Mouse (Mus musculus) intestine, embryonic 15.5 days (tissue): ENCODE data around the gene Antxr1. TPM values are rescaled to one million over a fixed set of nuclear protein-coding genes. Genes with fewer than 3 reads are reported as not detected.

Source experiments
- ATAC-seq: fragments of 200-750 bp; cut with Nextera tagmentation; 2 replicates; pipeline ENCODE4 v1.8.0; 2017; ENCODE audit warnings: moderate TSS enrichment, moderate library complexity
- H3K27ac ChIP-seq: fragments of 300-500 bp; sonication (generic); 2 replicates; pipeline ENCODE4 v1.5.1; 2015; ENCODE audit warnings: mild to moderate bottlenecking, inconsistent platforms
- H3K27me3 ChIP-seq: fragments of 300-500 bp; sonication (generic); replicated peaks from 2 replicates; pipeline ENCODE4 v1.6.1; 2015; ENCODE audit warnings: inconsistent platforms
- H3K36me3 ChIP-seq: fragments of 300-500 bp; sonication (generic); 2 replicates; pipeline ENCODE4 v1.6.1; 2015; ENCODE audit warnings: inconsistent platforms
- H3K4me1 ChIP-seq: fragments of 300-500 bp; sonication (generic); replicated peaks from 2 replicates; pipeline ENCODE4 v1.6.1; 2015; ENCODE audit warnings: inconsistent platforms
- H3K4me2 ChIP-seq: fragments of 300-500 bp; sonication (generic); replicated peaks from 2 replicates; pipeline ENCODE4 v1.6.1; 2015; ENCODE audit warnings: mild to moderate bottlenecking, inconsistent platforms
- H3K4me3 ChIP-seq: fragments of 300-500 bp; sonication (generic); replicated peaks from 2 replicates; pipeline ENCODE4 v1.5.1; 2015; ENCODE audit warnings: inconsistent platforms
- H3K9ac ChIP-seq: fragments of 300-500 bp; sonication (generic); 2 replicates; pipeline ENCODE4 v1.6.1; 2015; ENCODE audit warnings: inconsistent platforms
- H3K9me3 ChIP-seq: fragments of 300-500 bp; sonication (generic); 2 replicates; pipeline ENCODE4 v1.6.1; 2016; ENCODE audit warnings: inconsistent platforms
- WGBS: fragments of 180-500 bp; shearing (Covaris S2); methylation state at CpG from one replicate; pipeline ENCODE4 v1.1.7; 2015; 5-methylcytosine and 5-hydroxymethylcytosine counted together
- polyA plus RNA-seq: library from polyadenylated mRNA; unstranded; fragments of >200 nt; fragmentation: Nextera tagmentation; extraction: Ambion mirVana; gene quantifications from 2 replicates; pipeline ENCODE4 v1.2.1, GENCODE M21; 2015

Antxr1 gene
- polyA plus RNA-seq: 5.9 and 6.5 TPM in 2 replicates

DNA sequence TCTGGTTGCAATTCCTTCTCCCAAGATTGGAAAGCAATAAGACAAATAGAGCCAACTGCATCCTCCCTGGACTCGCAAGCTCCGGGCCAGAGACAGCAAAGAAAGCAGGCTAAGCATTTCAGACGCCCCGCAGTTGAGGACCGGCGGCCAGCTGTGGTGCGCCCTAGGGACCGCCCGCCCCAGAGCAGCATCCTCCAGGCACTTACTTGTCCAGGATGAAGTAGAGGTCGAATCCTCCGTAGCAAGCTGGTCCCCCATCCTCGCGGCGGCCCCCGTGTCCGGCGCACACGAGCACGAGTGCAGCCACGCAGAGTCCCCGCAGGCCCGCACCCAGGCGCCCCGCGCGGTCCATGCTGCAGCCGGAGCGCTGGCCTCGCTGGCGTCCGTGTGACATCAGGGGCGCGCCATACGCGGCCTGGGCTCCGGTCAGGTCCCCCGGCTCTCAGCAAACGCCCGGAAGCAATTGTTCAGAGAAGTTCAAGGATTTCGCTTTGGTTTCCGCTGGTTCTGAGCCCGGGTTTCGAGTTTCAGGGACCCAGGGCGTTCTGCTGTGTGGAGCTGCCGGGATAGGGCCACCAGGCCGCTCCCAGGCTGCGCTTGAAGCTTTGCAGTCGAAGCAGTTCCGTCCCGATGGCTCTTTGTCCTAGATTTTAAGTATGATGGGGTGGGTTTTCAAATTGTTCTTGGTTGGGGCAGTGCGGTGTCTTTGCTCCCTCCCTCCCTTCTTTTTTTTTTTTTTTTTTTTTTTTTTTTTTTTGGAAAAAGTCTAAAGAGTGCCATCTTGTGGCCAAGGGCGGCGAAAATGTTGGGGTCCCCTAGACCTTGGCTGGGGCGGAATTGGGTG, at the start of gene Antxr1:
TSS of gene Antxr1 (minus strand) at position 731 of the 844 bp plus-strand sequence.
- H3K36me3 ChIP-seq: no peaks in the 10 kb centered on the region
- H3K4me2 ChIP-seq: peak within 1 kb of the TSS; percentile 81
- no peaks in the 10 kb centered on the region for H3K27me3 ChIP-seq
- peak; percentile 81 for ATAC-seq
- peak within 1 kb of the TSS; percentile 83 for H3K27ac ChIP-seq
- WGBS: under 1% methylated on average over 54 of the region's 54 CpGs
- peak within 1 kb of the TSS; percentile 64 for H3K4me3 ChIP-seq
- no peaks in the 10 kb centered on the region for H3K9me3 ChIP-seq
- H3K4me1 ChIP-seq: peaks cover 5% of the 10 kb centered on the region
- H3K9ac ChIP-seq: peak within 1 kb of the TSS; percentile 77

DNA sequence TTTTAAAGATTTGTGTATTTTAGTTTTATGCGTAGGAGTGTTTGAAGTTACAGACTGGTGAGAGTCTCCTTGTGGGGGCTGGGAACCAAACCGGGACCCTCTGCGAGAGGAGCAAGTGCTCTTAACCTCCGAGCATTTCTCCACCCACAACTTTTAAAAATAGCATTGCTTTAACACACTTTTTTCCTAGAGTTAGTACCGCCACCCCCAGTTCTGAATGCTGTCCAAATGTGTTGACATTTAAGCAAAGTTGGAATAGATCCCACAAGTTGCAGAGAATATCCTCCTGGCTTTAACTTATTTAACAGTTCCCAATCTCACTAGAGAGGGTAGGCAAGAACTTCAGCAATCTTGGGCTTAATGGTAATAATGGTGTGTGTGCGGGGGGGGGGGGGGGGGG, 49.1 kb upstream of the Antxr1 start:
- ATAC-seq: no peak
- Histone ChIP-seq H3K4me1 (peaks cover 5% of the 10 kb centered on the region; the same call in 1 of the 2 replicates), H3K36me3 (no peaks in the 10 kb centered on the region), H3K27ac (no peak overlapping the region), H3K9me3 (no peaks in the 10 kb centered on the region), H3K27me3 (peaks cover 5% of the 10 kb centered on the region), H3K4me3 (no peak overlapping the region), H3K4me2 (peak overlapping the region; percentile 49), H3K9ac (no peak overlapping the region)
- WGBS: 41% methylated on average over 5 of the region's 6 CpGs

DNA sequence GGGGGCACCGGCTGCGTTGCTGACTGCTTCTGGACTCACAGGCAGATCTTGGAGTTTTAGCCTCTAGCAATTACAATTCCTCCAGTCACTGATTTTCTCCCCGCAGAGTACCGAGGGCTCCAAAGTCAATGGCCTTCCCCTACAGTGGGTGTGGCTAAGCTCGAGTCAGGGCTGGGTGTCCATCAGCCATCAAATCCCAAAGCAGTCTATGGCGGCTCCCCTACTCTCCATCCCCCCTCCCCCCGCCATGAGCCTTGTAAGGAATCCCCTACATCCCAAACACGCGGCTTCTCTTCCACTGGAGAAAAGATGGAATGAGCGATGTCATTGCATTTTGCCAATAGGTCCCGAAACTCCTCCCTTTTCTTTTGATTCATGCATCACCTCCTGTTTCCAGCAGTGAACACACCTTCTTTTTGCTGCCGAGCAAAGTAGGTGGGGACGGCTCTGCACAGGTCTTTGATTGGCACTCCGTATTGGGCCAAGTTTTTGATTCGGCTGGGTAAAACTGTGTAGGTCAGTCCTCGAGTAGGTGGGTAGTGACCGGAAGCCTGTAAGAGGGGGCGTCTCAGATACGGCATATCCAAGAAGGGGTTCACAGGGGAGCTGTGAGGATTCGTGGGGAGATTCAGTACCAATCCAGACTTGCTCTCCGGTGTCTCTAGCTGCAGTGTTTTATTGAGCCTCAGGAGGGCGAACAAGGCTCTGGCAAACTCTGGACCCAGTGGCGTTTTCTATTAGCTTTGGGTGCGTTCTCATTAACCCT, 48.5 kb upstream of the Antxr1 start:
- Histone ChIP-seq H3K36me3 (no peaks in the 10 kb centered on the region), H3K4me3 (peak overlapping the region; percentile 10), H3K9me3 (no peaks in the 10 kb centered on the region), H3K27me3 (peaks cover 5% of the 10 kb centered on the region), H3K9ac (peak overlapping the region; percentile 32; the same call in 1 of the 2 replicates), H3K27ac (no peak overlapping the region), H3K4me1 (0 out of 2 replicates have a peak, but pooled peaks cover 3% of the 10 kb centered on the region), H3K4me2 (peak overlapping the region; percentile 49)
- peak; percentile 37; the same call in 1 of the 2 replicates for ATAC-seq
- 10% methylated on average over 24 of the region's 24 CpGs for WGBS

DNA sequence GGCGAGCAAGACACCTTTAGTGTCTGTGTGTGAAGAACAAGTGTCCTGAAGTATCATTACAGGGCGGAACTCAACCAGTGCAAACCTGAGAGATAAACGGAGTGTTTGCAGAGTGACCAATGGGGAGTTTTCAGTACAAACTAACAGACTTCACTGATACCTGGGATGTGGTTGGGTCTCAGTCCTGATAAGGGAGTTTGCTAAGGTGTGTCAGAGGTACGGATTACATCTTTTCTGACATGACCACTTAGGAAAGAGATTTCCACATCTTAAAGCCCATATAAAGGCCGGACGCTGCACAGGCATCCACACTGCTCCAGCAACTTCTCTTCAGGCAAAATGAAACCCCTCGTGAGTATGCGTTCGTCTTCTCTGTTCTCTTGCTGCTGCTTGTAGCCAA, 37.4 kb upstream of the Antxr1 start, which contains the start of gene Gkn2:
TSS of gene Gkn2 (plus strand) at position 301 of the 400 bp plus-strand sequence.
- H3K27ac ChIP-seq: no peak within 1 kb of the TSS
- H3K27me3 ChIP-seq: no peaks in the 10 kb centered on the region
- no peak within 1 kb of the TSS for H3K4me3 ChIP-seq
- H3K36me3 ChIP-seq: no peaks in the 10 kb centered on the region
- H3K4me2 ChIP-seq: no peak within 1 kb of the TSS
- no peak for ATAC-seq
- no peak within 1 kb of the TSS for H3K9ac ChIP-seq
- H3K4me1 ChIP-seq: no peaks in the 10 kb centered on the region
- 68% methylated on average over 9 of the region's 9 CpGs for WGBS
- no peaks in the 10 kb centered on the region for H3K9me3 ChIP-seq

DNA sequence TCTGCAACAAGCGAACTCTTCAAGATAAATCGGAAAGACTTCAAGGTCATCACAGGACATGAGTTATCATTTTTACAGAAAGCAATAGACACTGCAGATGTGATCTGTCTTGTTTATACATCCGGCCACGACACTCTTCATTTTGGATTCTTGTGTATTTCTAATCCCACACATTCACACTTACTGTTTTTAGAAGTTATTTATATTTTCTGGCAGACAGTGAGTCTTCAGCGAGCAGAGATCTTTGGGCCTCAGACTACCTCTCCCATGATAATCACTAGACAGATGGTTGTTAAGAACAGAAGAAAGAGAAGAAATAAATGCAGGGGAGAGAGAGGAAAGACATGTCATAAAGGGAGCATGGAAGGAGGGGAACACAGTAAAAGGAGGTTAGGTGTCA, 33.6 kb upstream of the Antxr1 start:
- Histone ChIP-seq H3K9ac (no peak overlapping the region), H3K4me3 (no peak overlapping the region), H3K36me3 (no peaks in the 10 kb centered on the region), H3K27me3 (no peaks in the 10 kb centered on the region), H3K4me1 (no peaks in the 10 kb centered on the region), H3K9me3 (no peaks in the 10 kb centered on the region), H3K27ac (no peak overlapping the region), H3K4me2 (no peak overlapping the region)
- 72% methylated on average over 5 of the region's 5 CpGs for WGBS
- ATAC-seq: no peak

DNA sequence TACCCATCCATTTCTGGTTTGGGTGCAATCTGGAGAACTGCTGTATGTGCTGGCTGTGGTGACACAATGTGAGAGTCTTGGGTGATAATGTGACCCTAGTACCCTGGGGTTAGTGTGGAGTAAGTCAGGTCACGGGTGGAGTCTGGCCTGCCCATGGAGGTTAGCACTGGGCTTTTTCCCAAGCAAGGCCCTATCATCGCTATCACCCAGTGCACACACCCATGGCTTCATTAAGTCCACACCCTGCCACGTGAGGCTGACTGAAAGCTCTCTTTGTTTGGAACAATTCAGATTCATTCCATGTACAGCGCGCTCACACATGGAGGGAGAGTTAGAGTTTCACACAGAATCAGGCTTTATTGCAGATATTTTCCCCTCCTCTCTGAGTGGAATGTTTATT, 18.8 kb upstream of the Antxr1 start:
- H3K4me1 ChIP-seq: no peaks in the 10 kb centered on the region
- no peaks in the 10 kb centered on the region for H3K27me3 ChIP-seq
- ATAC-seq: peak; percentile 91
- H3K36me3 ChIP-seq: no peaks in the 10 kb centered on the region
- H3K27ac ChIP-seq: no peak overlapping the region
- H3K4me3 ChIP-seq: no peak overlapping the region
- no peaks in the 10 kb centered on the region for H3K9me3 ChIP-seq
- H3K9ac ChIP-seq: no peak overlapping the region
- H3K4me2 ChIP-seq: no peak overlapping the region
- 49% methylated on average over 5 of the region's 5 CpGs for WGBS

DNA sequence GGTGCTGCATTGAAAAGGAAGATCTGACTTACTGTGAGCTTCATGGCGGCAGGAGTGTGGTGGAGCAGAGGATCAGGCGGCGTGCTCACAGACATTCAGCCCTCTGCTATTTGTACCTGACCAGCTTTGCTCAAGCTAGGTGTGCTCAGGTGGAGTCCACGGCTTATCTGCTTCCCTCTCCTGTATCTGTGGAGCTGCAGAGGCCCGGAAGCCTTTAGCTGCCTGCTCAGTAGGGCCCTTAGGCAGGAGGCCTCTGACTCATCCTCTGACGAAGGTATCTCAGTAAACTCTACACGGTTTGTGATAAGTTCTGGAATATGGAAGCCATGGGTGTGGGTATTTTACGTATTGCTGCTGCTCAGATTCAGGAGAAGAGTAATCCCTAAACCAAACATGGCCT, 15.2 kb upstream of the Antxr1 start, which contains the start of gene Gkn1:
TSS of gene Gkn1 (minus strand) at position 114 of the 400 bp plus-strand sequence.
- Histone ChIP-seq H3K4me2 (no peak within 1 kb of the TSS), H3K36me3 (no peaks in the 10 kb centered on the region), H3K9me3 (no peaks in the 10 kb centered on the region), H3K4me1 (no peaks in the 10 kb centered on the region), H3K4me3 (no peak within 1 kb of the TSS), H3K9ac (no peak within 1 kb of the TSS), H3K27ac (no peak within 1 kb of the TSS), H3K27me3 (no peaks in the 10 kb centered on the region)
- ATAC-seq: peak; percentile 69; the same call in 1 of the 2 replicates
- 77% methylated on average over 8 of the region's 8 CpGs for WGBS

DNA sequence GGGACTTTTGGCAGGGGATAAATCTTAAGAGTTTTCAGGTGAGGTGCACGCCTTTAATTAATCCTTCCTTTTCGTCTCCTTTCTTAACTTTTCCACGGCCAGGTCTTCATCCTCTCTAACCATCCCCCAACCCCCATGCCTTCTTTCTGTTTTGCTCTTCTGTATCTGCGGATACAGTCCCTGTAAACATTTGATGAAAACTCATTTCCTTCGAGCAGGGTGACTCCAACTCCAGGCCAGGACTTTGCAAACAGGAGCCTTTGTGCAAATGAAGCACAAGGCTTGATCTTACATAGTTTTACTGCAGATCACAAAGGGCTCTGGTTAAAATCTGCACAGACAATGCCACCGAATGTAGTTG, 294 bp upstream of the Antxr1 start:
- Histone ChIP-seq H3K27me3 (no peaks in the 10 kb centered on the region), H3K9ac (no peak overlapping the region), H3K4me1 (peaks cover 5% of the 10 kb centered on the region), H3K36me3 (no peaks in the 10 kb centered on the region), H3K27ac (no peak overlapping the region), H3K9me3 (no peaks in the 10 kb centered on the region), H3K4me2 (peak overlapping the region; percentile 81; the same call in 1 of the 2 replicates), H3K4me3 (no peak overlapping the region)
- ATAC-seq: peak; percentile 21; the same call in 1 of the 2 replicates
- 25% methylated on average over 6 of the region's 6 CpGs for WGBS

DNA sequence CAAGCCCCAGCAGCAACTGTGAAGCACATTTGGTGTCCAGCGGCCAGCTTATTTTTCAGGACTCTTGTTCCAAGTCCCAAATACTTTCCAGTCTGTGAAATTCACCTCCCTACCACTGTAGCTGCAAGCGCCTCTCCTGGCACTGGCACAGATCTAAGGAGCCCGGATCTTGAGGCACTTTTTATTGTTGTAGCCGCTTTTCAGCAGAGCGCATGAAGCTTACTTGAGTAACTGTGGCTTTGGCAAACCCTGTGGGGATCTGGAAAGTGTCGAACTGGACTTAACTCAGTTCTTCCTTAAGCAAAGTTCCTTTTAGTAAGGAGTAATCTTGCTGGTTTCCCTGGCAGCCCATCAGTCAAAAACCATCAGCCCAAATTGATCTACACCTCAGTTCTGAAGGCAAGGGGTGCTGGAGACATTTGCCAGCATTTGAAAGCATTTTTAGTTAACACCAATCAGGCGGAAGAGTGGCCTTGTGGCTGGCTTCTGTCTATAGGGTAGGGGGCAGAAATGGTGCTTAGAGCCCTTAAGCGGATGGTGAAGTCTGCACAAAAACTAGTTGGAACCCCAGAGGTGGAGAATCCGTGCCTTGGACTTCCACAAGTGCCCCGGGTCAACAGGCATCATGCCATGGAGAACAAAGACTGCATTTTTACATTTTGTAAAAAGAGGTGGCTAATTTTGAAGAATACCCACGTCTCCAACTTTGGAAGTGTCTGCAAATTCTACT, 1.1 kb downstream of the Antxr1 start:
- Histone ChIP-seq H3K4me2 (peak overlapping the region; percentile 81), H3K9me3 (no peaks in the 10 kb centered on the region), H3K27me3 (no peaks in the 10 kb centered on the region), H3K36me3 (no peaks in the 10 kb centered on the region), H3K4me1 (peaks cover 5% of the 10 kb centered on the region), H3K4me3 (peak overlapping the region; percentile 64), H3K27ac (peak overlapping the region; percentile 83), H3K9ac (peak overlapping the region; percentile 77)
- WGBS: 22% methylated on average over 11 of the region's 11 CpGs
- ATAC-seq: no peak; the same call in 1 of the 2 replicates

DNA sequence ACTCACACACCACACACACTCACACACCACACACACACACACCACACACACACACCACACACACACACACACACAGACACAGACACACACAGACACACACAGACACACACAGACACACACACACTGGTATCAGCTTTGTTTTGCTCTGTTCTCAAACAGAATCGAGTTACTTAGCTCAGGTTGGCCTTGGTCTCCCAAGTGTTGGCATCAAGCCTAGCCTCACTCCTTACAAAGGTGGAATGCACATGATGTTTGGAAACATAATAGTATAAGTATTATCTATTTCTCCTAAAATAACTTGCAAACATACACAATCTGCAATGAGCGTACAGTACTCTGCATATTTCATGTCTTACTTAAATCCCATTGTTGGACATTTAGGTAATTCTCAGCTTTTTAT, 3.2 kb downstream of the Antxr1 start:
- Histone ChIP-seq H3K36me3 (no peaks in the 10 kb centered on the region), H3K4me3 (no peak overlapping the region), H3K9me3 (no peaks in the 10 kb centered on the region), H3K9ac (no peak overlapping the region), H3K4me1 (peaks cover 9% of the 10 kb centered on the region), H3K4me2 (peak overlapping the region; percentile 45), H3K27ac (no peak overlapping the region), H3K27me3 (no peaks in the 10 kb centered on the region)
- no peak for ATAC-seq
- WGBS: 44% methylated on average over 2 of the region's 2 CpGs

DNA sequence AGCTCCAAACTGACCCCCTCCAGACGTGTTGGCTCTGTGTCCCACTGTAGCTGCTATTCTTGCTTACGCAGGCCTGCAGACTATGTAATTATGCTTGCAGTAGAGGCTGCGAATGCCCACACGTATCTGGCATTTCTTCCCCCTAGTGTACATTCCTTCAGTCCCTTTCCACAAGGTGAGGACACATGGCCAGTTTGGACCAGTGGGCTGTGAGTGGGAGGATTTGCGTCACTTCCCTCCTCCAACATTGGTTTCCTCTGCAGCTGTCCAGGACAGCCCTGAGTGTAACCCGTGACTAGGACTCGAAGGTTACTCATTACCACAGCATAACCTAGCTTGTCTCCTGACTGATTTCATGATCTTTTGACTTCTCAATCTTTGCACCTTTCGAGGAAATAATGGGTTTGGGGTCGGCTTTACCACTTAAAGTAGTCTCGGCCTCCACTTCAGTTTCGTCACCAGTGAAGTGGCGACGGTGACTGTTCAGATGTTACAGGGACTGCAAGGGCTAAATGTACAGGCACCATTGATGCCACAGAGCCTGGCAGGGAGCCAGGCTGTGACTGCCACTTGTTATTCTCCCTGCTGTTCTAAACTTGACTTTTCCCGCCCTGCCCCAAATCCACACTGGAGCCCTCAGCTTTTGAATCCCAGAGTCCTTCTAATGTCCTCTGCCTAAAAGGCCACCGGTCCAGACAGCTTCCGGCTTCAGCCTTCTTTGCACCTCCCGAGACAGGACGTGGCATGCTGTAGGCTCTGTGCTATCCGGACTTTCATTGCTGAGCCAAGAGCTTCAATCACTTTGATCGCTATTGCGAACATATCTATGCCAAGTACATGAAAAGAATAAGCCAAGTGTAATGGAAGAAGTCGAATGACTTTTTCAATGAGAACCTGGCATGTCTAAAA, 7.1 kb downstream of the Antxr1 start:
- Histone ChIP-seq H3K36me3 (no peaks in the 10 kb centered on the region), H3K27me3 (no peaks in the 10 kb centered on the region), H3K4me2 (no peak overlapping the region), H3K9me3 (no peaks in the 10 kb centered on the region), H3K9ac (no peak overlapping the region), H3K27ac (no peak overlapping the region), H3K4me1 (peaks cover 9% of the 10 kb centered on the region), H3K4me3 (no peak overlapping the region)
- WGBS: 83% methylated on average over 22 of the region's 22 CpGs
- ATAC-seq: no peak
